Mouse (Mus musculus) cortical plate, adult 2 months (tissue): ENCODE results near the gene Npc2.

Source experiments
- CTCF ChIP-seq: fragments of 200-500 bp; IDR thresholded peaks from 2 replicates; pipeline ENCODE4 v1.5.1; 2011; ENCODE audit warnings: mild to moderate bottlenecking, control low read depth, low read length; ENCODE audit not compliant: insufficient read depth; ENCODE audit errors: extremely low read depth
- POLR2A ChIP-seq: fragments of 200-500 bp; IDR thresholded peaks from 2 replicates; pipeline ENCODE4 v1.6.1; 2011; ENCODE audit warnings: mild to moderate bottlenecking, low read length, control low read depth; ENCODE audit not compliant: insufficient read depth; ENCODE audit errors: extremely low read depth

GRCm38 (mm10) chr12:84762532-84762931, 10.4 kb downstream of the Npc2 start:
- TF ChIP-seq POLR2A (no peak), CTCF (no peak)
